Mouse (Mus musculus) hindbrain, embryonic 10.5 days (tissue): ENCODE results near the gene Mbd5. TPM values are rescaled to one million over a fixed set of nuclear protein-coding genes. Genes with fewer than 3 reads are reported as not detected.

ENCODE experiments used
- DNase-seq: peaks from one replicate; pipeline ENCODE4 v3.0.0-alpha.2; 2017; ENCODE audit warnings: low spot score
- H3K27ac ChIP-seq: fragments of 300-500 bp; sonication (generic); 2 replicates; pipeline ENCODE4 v1.5.1; 2016; ENCODE audit warnings: mild to moderate bottlenecking, moderate library complexity
- H3K27me3 ChIP-seq: fragments of 300-500 bp; sonication (generic); 2 replicates; pipeline ENCODE4 v1.6.1; 2016; ENCODE audit warnings: mild to moderate bottlenecking; ENCODE audit not compliant: poor library complexity, insufficient read depth, severe bottlenecking
- H3K36me3 ChIP-seq: fragments of 300-500 bp; sonication (generic); 2 replicates; pipeline ENCODE4 v1.6.1; 2016; ENCODE audit warnings: mild to moderate bottlenecking, moderate library complexity
- H3K4me1 ChIP-seq: fragments of 300-500 bp; sonication (generic); replicated peaks from 2 replicates; pipeline ENCODE4 v1.6.1; 2016; ENCODE audit warnings: mild to moderate bottlenecking
- H3K4me3 ChIP-seq: fragments of 300-500 bp; sonication (generic); 2 replicates; pipeline ENCODE4 v1.5.1; 2016; ENCODE audit warnings: mild to moderate bottlenecking, moderate library complexity
- H3K9me3 ChIP-seq: fragments of 300-500 bp; sonication (generic); 2 replicates; pipeline ENCODE4 v1.6.1; 2016; ENCODE audit warnings: mild to moderate bottlenecking, moderate library complexity
- WGBS: fragments of 180-500 bp; shearing (Covaris S2); methylation state at CpG from one replicate; pipeline ENCODE4 v1.1.7; 2016; 5-methylcytosine and 5-hydroxymethylcytosine counted together
- polyA plus RNA-seq: library from polyadenylated mRNA; unstranded; fragments of >200 nt; fragmentation: Nextera tagmentation; extraction: Ambion mirVana; gene quantifications from 2 replicates; pipeline ENCODE4 v1.2.1, GENCODE M21; 2016

Gene Mbd5
- polyA plus RNA-seq, 1 experiment from 2014 or later, result 30.2 TPM

DNA sequence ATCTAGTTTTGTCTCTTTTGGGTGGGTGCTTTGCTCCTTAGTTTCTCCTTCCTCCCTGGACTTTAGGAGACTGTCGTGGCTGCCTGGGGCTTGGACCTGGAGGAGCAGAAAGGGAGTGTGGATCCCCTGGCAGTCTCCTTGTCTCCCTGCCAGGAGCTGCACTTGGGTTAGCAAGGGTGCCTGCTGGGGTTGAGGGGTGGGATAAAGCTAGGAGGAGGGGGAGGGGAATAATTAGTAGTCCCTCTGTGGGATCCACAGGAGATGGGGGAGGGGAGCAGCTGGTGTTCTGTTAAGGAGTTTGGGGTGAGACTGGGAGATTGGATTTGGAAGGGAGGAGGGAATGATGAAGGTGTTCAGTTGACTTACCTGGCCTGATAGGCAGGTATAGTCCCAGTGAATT, 337.7 kb downstream of the Mbd5 start:
- Histone ChIP-seq H3K4me3 (no peak overlapping the region), H3K27ac (0 out of 2 replicates have a peak overlapping the region, but pooled peaks have one; percentile 12), H3K4me1 (peaks cover 7% of the 10 kb centered on the region), H3K9me3 (no peaks in the 10 kb centered on the region), H3K27me3 (no peaks in the 10 kb centered on the region), H3K36me3 (0 out of 2 replicates have a peak, but pooled peaks cover 3% of the 10 kb centered on the region)
- no peak for DNase-seq
- 8% methylated on average over 1 of the region's 1 CpGs for WGBS

DNA sequence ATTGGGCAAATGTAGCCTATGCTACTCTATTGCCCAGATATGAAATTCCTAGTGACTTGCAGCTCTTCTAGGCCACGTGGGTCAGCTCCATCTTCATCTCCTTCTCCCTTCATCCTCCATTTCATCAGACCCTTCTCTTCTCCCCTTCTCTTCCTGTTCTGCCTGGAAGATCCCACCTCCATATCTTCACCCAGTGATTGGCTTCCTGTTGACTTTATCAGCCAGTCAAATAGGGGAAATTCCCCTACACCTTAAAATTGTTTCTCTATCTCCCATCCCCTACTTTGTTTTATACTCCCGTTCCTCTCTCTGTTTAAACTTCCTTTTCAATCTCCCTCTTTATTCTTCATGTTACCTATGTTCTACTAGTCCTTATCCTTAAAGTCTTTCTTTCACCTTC, 342.4 kb downstream of the Mbd5 start:
- Histone ChIP-seq H3K9me3 (no peaks in the 10 kb centered on the region), H3K4me3 (no peak overlapping the region), H3K27ac (no peak overlapping the region), H3K27me3 (no peaks in the 10 kb centered on the region), H3K4me1 (peaks cover 7% of the 10 kb centered on the region), H3K36me3 (0 out of 2 replicates have a peak, but pooled peaks cover 3% of the 10 kb centered on the region)
- 87% methylated on average over 2 of the region's 2 CpGs for WGBS
- DNase-seq, result no peak

DNA sequence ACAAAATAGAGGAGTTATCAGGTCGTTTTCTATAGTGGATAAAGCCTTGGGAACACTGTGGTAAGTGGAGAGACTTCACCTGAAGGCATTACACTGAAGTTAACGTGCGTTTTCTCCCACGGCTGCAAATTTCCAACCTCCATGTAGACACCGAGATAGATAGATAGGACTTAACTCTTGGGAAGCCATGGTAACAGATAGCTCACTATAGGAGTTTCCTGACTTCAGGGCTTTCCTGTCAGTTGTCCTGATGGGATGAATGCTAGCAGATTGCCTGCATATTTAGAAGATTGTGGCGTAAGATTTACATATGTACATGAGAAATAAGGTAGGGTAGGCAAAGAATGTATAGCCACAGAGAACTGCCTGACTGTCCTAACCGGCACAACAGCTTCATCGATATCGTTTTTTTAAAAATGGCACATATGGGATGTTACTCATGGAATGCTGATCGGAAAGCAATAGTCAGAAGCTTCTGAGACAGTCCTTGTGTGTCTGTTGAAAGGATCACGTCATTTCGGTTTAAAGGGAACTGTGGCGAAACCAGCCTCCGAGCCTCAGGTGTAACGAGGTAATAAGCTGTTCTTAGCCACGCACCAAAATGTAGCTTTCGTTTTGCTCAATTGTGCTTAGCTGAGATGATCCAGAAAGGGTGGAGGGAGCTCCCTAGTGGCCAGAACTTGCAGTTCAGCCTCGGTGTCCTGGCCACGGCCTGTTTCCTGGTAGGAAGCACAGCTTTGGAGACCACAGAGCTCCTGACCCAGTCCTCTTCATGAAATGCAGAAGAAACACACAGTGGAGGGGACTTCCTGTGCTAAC, 363.5 kb downstream of the Mbd5 start:
- peak overlapping the region; percentile 42 for H3K4me3 ChIP-seq
- H3K27me3 ChIP-seq, result no peaks in the 10 kb centered on the region
- DNase-seq, result peak; percentile 78
- peaks cover 7% of the 10 kb centered on the region; the same call in 1 of the 2 replicates for H3K4me1 ChIP-seq
- H3K36me3 ChIP-seq, result no peaks in the 10 kb centered on the region
- no peak overlapping the region for H3K27ac ChIP-seq
- H3K9me3 ChIP-seq, result no peaks in the 10 kb centered on the region
- 50% methylated on average over 19 of the region's 19 CpGs for WGBS

DNA sequence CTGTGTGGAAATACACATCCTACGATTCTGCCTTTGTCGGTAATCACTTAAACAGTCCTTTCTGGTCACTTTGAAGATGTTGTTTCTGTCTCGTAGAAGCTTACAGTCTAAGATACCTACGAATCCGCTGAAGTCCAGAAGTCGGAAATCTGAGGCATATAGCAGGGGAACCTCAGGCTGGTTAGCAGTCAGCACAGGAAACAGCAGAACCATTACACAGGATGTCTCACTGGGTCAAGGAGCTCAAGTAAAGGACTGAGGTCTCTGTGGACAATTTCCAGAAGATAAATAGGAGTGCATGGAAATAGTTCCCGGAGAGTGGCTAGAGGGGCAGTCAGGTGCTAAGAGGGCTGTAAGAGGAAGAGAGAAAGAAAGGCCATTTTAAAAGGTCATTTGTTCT, 384.3 kb downstream of the Mbd5 start:
- no peaks in the 10 kb centered on the region for H3K36me3 ChIP-seq
- DNase-seq, result no peak
- WGBS, result 93% methylated on average over 7 of the region's 7 CpGs
- no peak overlapping the region for H3K4me3 ChIP-seq
- no peaks in the 10 kb centered on the region for H3K4me1 ChIP-seq
- H3K27me3 ChIP-seq, result no peaks in the 10 kb centered on the region
- H3K9me3 ChIP-seq, result no peaks in the 10 kb centered on the region
- no peak overlapping the region for H3K27ac ChIP-seq

DNA sequence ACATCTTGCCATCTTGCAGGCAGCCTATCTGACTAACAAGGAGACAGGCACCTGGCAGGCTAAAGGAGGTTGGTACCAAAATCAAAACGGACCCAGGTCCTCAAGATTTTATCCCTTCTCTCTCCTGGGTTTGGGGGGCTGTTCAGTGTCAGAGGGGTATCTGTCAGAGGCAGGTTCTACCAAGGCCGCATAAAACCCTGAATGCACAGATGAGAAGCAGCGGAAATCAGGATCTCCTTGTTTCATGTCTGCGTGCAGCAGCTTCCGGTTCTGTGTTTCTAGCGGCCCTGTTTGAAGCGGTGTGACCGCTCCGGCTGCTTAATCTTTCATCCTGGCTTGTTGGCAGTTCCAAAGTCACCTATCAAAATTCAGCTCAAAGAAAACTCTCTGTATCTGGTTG, 386.0 kb downstream of the Mbd5 start:
- Histone ChIP-seq H3K36me3 (no peaks in the 10 kb centered on the region), H3K4me3 (no peak overlapping the region), H3K4me1 (no peaks in the 10 kb centered on the region), H3K27me3 (no peaks in the 10 kb centered on the region), H3K9me3 (no peaks in the 10 kb centered on the region), H3K27ac (no peak overlapping the region)
- DNase-seq, result no peak
- WGBS, result 94% methylated on average over 9 of the region's 9 CpGs

DNA sequence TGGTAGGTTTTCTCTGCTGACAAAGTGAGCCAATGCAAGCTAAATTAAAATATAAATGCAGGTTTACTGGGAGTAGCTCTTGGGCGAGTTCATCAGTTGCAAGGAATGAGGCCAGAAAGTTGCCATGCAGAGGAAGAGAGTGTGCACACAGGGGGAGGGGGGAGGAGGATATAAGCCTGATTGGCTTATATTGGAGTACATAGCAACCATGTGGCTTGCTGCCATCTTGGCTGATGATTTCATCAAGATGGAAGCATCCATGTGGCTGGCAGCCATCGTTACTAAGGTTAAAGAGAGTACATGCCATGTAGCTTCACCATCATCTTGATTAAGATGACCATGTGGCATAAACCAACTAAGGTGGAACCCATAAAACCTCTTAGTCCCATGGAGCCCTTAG, 395.0 kb downstream of the Mbd5 start:
- Histone ChIP-seq H3K27ac (no peak overlapping the region), H3K9me3 (no peaks in the 10 kb centered on the region), H3K4me1 (no peaks in the 10 kb centered on the region), H3K36me3 (no peaks in the 10 kb centered on the region), H3K4me3 (no peak overlapping the region), H3K27me3 (no peaks in the 10 kb centered on the region)
- WGBS, result 84% methylated on average over 2 of the region's 2 CpGs
- DNase-seq, result no peak

DNA sequence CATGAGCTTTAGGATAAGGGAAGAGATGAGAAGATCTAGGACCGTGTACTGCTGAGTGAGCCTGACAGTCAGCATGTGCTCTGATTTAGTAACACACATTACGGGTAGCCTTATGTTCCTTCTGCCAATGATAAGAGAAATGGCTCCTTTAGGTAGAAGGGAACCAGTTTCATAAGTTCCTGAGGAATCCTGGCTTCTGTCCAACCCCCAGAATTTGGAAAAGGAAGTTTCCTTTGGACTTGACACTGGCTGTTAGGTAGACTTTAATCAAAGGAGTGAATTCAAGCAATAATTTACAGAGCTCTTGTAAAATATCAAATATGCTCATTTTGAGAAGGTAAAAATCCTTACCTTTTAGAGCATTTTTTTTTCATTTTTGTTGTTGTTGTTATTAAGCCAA, 396.5 kb downstream of the Mbd5 start:
- H3K27ac ChIP-seq, result no peak overlapping the region
- no peaks in the 10 kb centered on the region for H3K27me3 ChIP-seq
- no peak for DNase-seq
- no peaks in the 10 kb centered on the region for H3K9me3 ChIP-seq
- 86% methylated on average over 2 of the region's 2 CpGs for WGBS
- H3K4me3 ChIP-seq, result no peak overlapping the region
- no peaks in the 10 kb centered on the region for H3K4me1 ChIP-seq
- H3K36me3 ChIP-seq, result no peaks in the 10 kb centered on the region

DNA sequence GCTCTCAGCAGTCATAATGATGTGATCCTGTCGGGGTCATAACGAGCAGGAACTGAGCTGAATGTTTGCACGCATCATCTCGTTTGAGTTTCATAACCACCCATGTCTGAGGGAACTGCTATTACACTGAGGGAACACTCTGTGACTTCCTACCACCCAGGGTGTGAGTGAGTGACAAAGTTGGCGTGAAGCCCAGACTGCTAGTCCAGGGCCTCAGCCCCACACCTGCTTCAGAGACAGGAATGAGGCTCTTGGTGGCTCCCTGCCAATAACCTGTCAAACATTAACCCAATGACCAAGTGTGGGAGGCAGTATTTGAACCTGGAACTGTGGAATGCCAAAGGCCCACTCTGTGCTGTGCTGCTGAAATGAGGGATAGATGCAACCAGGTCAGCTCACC, 400.5 kb downstream of the Mbd5 start:
- no peaks in the 10 kb centered on the region for H3K27me3 ChIP-seq
- H3K27ac ChIP-seq, result no peak overlapping the region
- WGBS, result 76% methylated on average over 5 of the region's 5 CpGs
- DNase-seq, result no peak
- no peaks in the 10 kb centered on the region for H3K36me3 ChIP-seq
- no peak overlapping the region for H3K4me3 ChIP-seq
- H3K4me1 ChIP-seq, result no peaks in the 10 kb centered on the region
- no peaks in the 10 kb centered on the region for H3K9me3 ChIP-seq

DNA sequence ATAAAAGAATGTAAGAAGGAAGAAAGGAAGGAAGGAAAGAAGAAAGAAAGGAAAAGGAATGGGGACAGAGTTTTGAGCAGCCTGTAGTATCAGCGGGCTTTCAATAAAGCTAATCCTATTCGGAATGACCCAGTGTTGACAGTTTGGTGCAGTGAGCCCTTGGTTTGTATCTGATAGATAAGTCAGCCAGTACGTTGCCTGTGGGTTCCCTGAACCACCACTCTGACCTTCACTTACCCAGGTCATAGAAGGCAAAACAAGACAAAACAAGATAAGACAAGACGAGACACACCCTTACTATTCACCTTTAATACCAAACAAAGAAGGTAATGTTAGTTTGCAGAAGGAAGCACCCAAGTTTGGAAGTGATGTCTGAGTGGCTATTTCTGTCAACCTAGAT, 401.5 kb downstream of the Mbd5 start:
- Histone ChIP-seq H3K27ac (no peak overlapping the region), H3K4me1 (no peaks in the 10 kb centered on the region), H3K36me3 (no peaks in the 10 kb centered on the region), H3K9me3 (no peaks in the 10 kb centered on the region), H3K27me3 (no peaks in the 10 kb centered on the region), H3K4me3 (no peak overlapping the region)
- WGBS, result 86% methylated on average over 4 of the region's 4 CpGs
- no peak for DNase-seq

DNA sequence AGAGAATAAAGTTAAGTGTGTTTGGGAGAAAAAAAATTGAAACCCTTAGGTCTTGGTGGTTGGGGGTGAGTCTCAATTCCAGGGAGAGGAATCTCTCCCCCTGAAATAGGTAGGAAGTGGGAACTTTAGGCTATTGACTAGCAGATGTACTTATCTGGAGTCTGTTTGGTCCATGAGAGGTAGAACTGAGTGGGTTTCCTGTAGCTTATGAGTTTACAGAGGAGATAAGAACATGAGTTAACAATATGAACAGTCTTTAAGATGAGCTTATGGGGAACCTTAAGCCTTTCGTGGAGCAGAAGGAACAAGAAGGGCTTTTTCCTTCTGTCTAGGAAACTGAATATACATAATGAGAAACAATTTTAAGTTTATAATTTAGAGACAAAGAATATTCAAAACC, 404.8 kb downstream of the Mbd5 start:
- Histone ChIP-seq H3K4me1 (no peaks in the 10 kb centered on the region), H3K9me3 (no peaks in the 10 kb centered on the region), H3K27ac (no peak overlapping the region), H3K36me3 (no peaks in the 10 kb centered on the region), H3K4me3 (no peak overlapping the region), H3K27me3 (no peaks in the 10 kb centered on the region)
- WGBS, result 91% methylated on average over 1 of the region's 1 CpGs
- no peak for DNase-seq

DNA sequence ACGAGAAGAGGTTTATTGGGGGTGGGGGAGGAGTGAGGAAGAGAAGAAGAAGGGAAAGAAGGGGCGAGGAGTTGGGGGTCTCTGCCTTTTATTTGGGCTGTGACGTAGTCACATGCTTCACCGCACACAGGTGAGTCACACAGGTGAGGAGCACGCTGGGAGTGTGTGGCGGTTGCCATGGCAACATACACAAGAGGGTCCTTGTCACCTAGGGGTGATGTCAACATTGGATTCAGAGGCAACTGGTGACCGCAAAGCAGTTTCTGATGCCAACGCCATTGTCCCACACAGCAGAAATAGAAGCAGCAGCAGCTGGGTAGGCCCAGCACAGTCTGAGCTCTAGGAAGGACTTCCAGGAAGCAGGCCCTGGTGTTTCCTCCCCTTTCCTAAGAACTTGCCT, 406.6 kb downstream of the Mbd5 start:
- H3K9me3 ChIP-seq, result no peaks in the 10 kb centered on the region
- DNase-seq, result no peak
- WGBS, result 86% methylated on average over 8 of the region's 8 CpGs
- no peak overlapping the region for H3K27ac ChIP-seq
- H3K4me1 ChIP-seq, result no peaks in the 10 kb centered on the region
- no peaks in the 10 kb centered on the region for H3K27me3 ChIP-seq
- H3K36me3 ChIP-seq, result no peaks in the 10 kb centered on the region
- H3K4me3 ChIP-seq, result no peak overlapping the region

DNA sequence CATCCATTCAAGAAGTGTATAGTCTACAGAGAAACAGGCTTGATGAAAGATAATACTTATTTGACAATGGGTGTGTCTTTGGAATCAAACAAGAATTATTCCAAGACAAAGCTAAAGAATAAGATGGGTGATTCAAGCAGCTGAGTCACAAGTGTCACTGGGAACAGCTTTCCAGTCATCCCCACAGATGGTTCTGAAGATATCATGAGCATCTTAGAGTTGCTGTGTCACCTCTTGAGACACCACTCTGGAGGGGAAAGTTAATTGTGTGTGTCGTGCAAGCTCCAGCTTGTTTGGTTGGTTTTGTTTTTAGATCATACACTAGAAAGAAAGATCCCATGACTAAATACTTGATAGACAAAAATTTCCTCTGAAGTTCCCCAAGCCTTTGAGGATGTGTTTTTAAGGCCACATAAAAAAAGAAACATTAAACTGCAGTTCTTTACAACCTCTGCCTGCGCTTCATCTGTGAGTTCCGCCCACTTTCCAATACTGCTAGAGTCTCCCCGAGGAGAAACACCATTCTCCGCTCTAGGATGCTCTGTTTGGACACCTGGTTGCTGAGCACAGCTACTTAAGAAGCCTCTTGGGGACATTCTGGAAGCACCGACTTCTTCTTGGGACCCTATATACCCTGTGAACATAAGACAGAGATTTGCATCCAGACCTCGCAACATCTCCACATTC, 409.0 kb downstream of the Mbd5 start:
- Histone ChIP-seq H3K4me1 (no peaks in the 10 kb centered on the region), H3K36me3 (no peaks in the 10 kb centered on the region), H3K27ac (no peak overlapping the region), H3K4me3 (no peak overlapping the region), H3K27me3 (no peaks in the 10 kb centered on the region), H3K9me3 (no peaks in the 10 kb centered on the region)
- WGBS, result 86% methylated on average over 7 of the region's 7 CpGs
- DNase-seq, result no peak

DNA sequence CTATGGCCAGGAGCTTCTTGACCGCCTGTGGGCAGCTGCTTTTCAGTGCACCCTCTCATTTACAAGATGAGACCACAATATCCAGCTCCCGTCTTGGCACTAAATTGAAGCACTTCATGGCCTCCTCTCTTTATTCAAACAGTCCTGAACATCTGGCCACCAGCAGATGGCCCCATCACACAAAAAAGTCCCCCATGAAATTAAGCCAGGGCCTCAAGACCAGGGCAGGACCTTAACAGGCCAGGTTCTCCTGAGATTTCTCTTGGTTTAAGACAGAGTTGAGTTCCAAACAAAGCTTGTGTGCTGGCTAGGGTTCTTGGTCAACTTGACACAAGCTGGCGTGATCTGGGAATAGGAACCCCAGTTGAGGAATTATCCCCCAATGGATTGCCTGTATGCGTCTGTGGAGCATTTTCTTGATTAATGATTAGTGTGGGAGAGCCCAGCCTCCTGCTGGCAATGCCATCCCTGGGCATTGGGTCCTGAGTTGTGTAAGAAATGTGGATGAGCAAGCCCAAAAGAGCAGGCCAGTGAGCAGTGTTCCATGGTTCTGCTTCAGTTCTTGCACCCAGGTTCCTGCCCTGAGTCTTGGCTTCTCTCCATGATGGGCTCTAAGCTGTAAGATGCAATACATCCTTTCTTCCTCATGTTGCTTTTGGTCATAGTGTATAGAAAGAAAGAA, 409.7 kb downstream of the Mbd5 start:
- H3K4me3 ChIP-seq, result no peak overlapping the region
- no peaks in the 10 kb centered on the region for H3K36me3 ChIP-seq
- H3K27ac ChIP-seq, result peak overlapping the region; percentile 40; the same call in 1 of the 2 replicates
- H3K27me3 ChIP-seq, result no peaks in the 10 kb centered on the region
- 65% methylated on average over 4 of the region's 4 CpGs for WGBS
- peaks cover 4% of the 10 kb centered on the region for H3K4me1 ChIP-seq
- H3K9me3 ChIP-seq, result no peaks in the 10 kb centered on the region
- peak; percentile 44 for DNase-seq
